Mouse (Mus musculus) kidney, postnatal 10 days (tissue): ENCODE results near the gene Gm17093.
"Not testable (repeated sequence)": the region's sequence is repeated elsewhere in the genome, so short reads cannot be mapped to it uniquely, and the experiment has no call there.

Experiments used
- DNase-seq: peaks from one replicate; pipeline ENCODE4 v3.0.0; 2021; ENCODE audit warnings: mixed read lengths

The Gm17093 gene

DNA sequence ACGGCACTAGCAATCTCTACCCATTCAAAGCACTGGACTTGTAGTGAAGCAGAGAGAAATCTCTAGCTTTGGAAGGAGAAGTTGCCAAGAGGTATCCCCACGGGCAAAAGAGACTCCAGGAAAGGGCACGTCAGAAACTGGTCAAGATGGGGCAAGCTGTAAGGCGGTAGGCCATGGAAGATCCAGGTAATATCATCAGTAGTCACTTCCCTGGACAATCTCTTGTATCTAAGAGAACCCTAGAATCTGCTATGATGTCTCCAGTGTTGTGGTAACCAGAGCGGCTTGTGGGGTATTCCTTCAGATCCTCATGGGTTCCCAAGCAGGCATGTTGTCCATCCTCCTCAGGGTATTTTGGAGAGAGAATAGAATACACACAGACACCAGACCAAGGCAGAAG is at the start of gene Gm17093:
TSS of gene Gm17093 (plus strand) at position 301 of the 400 bp plus-strand sequence.
- not testable (repeated sequence) for DNase-seq

DNA sequence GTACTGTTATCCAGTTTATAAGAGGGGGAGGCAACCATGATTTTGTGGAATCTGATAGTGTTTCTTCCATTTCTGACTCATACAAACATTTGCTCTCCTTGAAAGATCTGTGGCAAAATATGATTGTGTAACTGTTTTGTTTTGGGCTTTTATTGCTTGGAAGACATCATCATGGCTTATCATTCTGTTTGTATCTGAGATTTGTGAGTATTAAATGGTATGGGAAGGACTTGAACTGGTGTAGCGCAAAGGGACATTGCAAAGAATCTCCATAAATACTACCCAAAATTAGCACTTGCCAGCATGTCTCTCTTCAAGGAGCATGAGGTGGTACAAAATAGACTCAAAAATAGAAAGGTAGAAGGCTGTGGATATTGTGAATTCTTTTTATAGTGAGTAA is 25.9 kb upstream of the Gm17093 start, which contains the start of gene BC061237:
TSS of gene BC061237 (plus strand) at position 301 of the 400 bp plus-strand sequence.
- not testable (repeated sequence) for DNase-seq

DNA sequence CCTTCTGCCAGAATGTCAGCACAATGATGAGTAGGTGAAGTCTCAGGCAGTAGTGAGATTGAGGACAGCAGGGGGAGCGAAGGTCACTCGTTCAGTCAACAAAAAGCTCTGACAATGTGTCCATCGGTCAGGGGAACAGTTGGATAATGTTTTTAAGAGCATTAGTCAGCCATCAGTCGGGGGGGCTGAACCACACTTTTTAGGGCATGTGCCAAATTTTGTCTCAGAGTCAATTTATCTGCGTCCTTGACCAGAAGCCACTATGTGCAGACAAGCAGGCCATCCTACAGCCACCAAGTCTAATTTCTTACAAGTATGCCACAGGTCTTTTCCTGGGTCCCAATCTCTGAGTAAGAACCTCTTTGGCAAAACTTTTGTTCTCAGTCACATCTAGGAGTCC is 29.9 kb downstream of the Gm17093 start:
- DNase-seq, result not testable (repeated sequence)
